Mouse (Mus musculus): ENCODE measurements around the gene Sult1a1. TPM values are rescaled to one million over a fixed set of nuclear protein-coding genes. Genes with fewer than 3 reads are reported as not detected.

The Sult1a1 gene
- polyA plus RNA-seq, 1 experiment from 2014 or later: 2.5 TPM

GRCm38 (mm10) chr7:126700063-126701015 lies 24.1 kb upstream of the Sult1a1 start:
- Histone ChIP-seq H3K4me3 (replicated peaks; ENCODE audit: low read length) (no peak overlapping the region), H3K27ac (no peak overlapping the region), H3K9me3 (ENCODE audit: control insufficient read depth, low read length) (no peaks in the 10 kb centered on the region), H3K36me3 (replicated peaks; ENCODE audit: control insufficient read depth, insufficient read depth) (peaks cover 33% of the 10 kb centered on the region), H3K4me1 (replicated peaks; ENCODE audit: control insufficient read depth, insufficient read depth, low read length) (peaks cover 42% of the 10 kb centered on the region), H3K27me3 (ENCODE audit: control insufficient read depth, insufficient read depth, low read length) (no peaks in the 10 kb centered on the region), H3K4me2 (replicated peaks) (no peak overlapping the region), H3K9ac (no peak overlapping the region)
- 82% methylated on average over 25 of the region's 25 CpGs for WGBS
- DNase-seq (ENCODE audit: low spot score) (no peak), ATAC-seq (ENCODE audit: low FRiP score) (no peak)

GRCm38 (mm10) chr7:126697838-126698237 lies 21.6 kb upstream of the Sult1a1 start:
- Histone ChIP-seq H3K4me2 (replicated peaks) (no peak overlapping the region), H3K27ac (no peak overlapping the region), H3K27me3 (ENCODE audit: control insufficient read depth, insufficient read depth, low read length) (no peaks in the 10 kb centered on the region), H3K4me1 (replicated peaks; ENCODE audit: control insufficient read depth, insufficient read depth, low read length) (peaks cover 34% of the 10 kb centered on the region), H3K4me3 (replicated peaks; ENCODE audit: low read length) (no peak overlapping the region), H3K36me3 (replicated peaks; ENCODE audit: control insufficient read depth, insufficient read depth) (peaks cover 33% of the 10 kb centered on the region), H3K9ac (no peak overlapping the region), H3K9me3 (ENCODE audit: control insufficient read depth, low read length) (no peaks in the 10 kb centered on the region)
- ATAC-seq (ENCODE audit: low FRiP score) (no peak), DNase-seq (ENCODE audit: low spot score) (no peak)
- 94% methylated on average over 8 of the region's 8 CpGs for WGBS

GRCm38 (mm10) chr7:126696886-126697285 lies 20.7 kb upstream of the Sult1a1 start:
- Histone ChIP-seq H3K4me1 (replicated peaks; ENCODE audit: control insufficient read depth, insufficient read depth, low read length) (peaks cover 26% of the 10 kb centered on the region), H3K27me3 (ENCODE audit: control insufficient read depth, insufficient read depth, low read length) (no peaks in the 10 kb centered on the region), H3K9me3 (ENCODE audit: control insufficient read depth, low read length) (no peaks in the 10 kb centered on the region), H3K9ac (peak overlapping the region; percentile 74), H3K36me3 (replicated peaks; ENCODE audit: control insufficient read depth, insufficient read depth) (peaks cover 40% of the 10 kb centered on the region), H3K4me3 (replicated peaks; ENCODE audit: low read length) (peak overlapping the region; percentile 67), H3K27ac (no peak overlapping the region), H3K4me2 (replicated peaks) (peak overlapping the region; percentile 63)
- DNase-seq (ENCODE audit: low spot score) (no peak), ATAC-seq (ENCODE audit: low FRiP score) (no peak)
- 72% methylated on average over 3 of the region's 3 CpGs for WGBS

GRCm38 (mm10) chr7:126696303-126696702 lies 20.1 kb upstream of the Sult1a1 start:
- H3K36me3 ChIP-seq (replicated peaks; ENCODE audit: control insufficient read depth, insufficient read depth): peaks cover 46% of the 10 kb centered on the region
- H3K4me2 ChIP-seq (replicated peaks): peak overlapping the region; percentile 63
- H3K4me3 ChIP-seq (replicated peaks; ENCODE audit: low read length): peak overlapping the region; percentile 67
- ATAC-seq (ENCODE audit: low FRiP score): no peak
- H3K27me3 ChIP-seq (ENCODE audit: control insufficient read depth, insufficient read depth, low read length): no peaks in the 10 kb centered on the region
- no peak overlapping the region for H3K27ac ChIP-seq
- no peaks in the 10 kb centered on the region for H3K9me3 ChIP-seq (ENCODE audit: control insufficient read depth, low read length)
- 3% methylated on average over 17 of the region's 17 CpGs for WGBS
- DNase-seq (ENCODE audit: low spot score): no peak
- peak overlapping the region; percentile 74 for H3K9ac ChIP-seq
- H3K4me1 ChIP-seq (replicated peaks; ENCODE audit: control insufficient read depth, insufficient read depth, low read length): peaks cover 21% of the 10 kb centered on the region

- DNase-seq (ENCODE audit: low spot score) (peak; percentile 98), ATAC-seq (ENCODE audit: low FRiP score) (peak; percentile 96)
- Histone ChIP-seq H3K9ac (peak within 1 kb of the TSS; percentile 81), H3K4me1 (replicated peaks; ENCODE audit: control insufficient read depth, insufficient read depth, low read length) (peaks cover 17% of the 10 kb centered on the region), H3K27me3 (ENCODE audit: control insufficient read depth, insufficient read depth, low read length) (no peaks in the 10 kb centered on the region), H3K9me3 (ENCODE audit: control insufficient read depth, low read length) (no peaks in the 10 kb centered on the region), H3K4me3 (replicated peaks; ENCODE audit: low read length) (peak within 1 kb of the TSS; percentile 67), H3K4me2 (replicated peaks) (peak within 1 kb of the TSS; percentile 68), H3K27ac (peak within 1 kb of the TSS; percentile 91), H3K36me3 (replicated peaks; ENCODE audit: control insufficient read depth, insufficient read depth) (peaks cover 51% of the 10 kb centered on the region)
- WGBS: under 1% methylated on average over 40 of the region's 40 CpGs
Observed at GRCm38 (mm10) chr7:126695631-126696207, 19.5 kb upstream of the Sult1a1 start, which contains the start of gene Slx1b. Gene Slx1b (minus strand): TSS chr7:126695784.

- H3K9me3 ChIP-seq (ENCODE audit: control insufficient read depth, low read length): no peaks in the 10 kb centered on the region
Observed at GRCm38 (mm10) chr7:126695210-126695611, 19.0 kb upstream of the Sult1a1 start, which contains the start of gene Bola2. Gene Bola2 (plus strand): TSS chr7:126695401.

GRCm38 (mm10) chr7:126694441-126695051 lies 18.3 kb upstream of the Sult1a1 start:
- Histone ChIP-seq H3K9ac (peak overlapping the region; percentile 81), H3K27me3 (ENCODE audit: control insufficient read depth, insufficient read depth, low read length) (no peaks in the 10 kb centered on the region), H3K36me3 (replicated peaks; ENCODE audit: control insufficient read depth, insufficient read depth) (peaks cover 50% of the 10 kb centered on the region), H3K4me1 (replicated peaks; ENCODE audit: control insufficient read depth, insufficient read depth, low read length) (peaks cover 17% of the 10 kb centered on the region), H3K4me3 (replicated peaks; ENCODE audit: low read length) (peak overlapping the region; percentile 67), H3K27ac (0 out of 2 replicates have a peak overlapping the region, but pooled peaks have one; percentile 91), H3K4me2 (replicated peaks) (peak overlapping the region; percentile 68), H3K9me3 (ENCODE audit: control insufficient read depth, low read length) (no peaks in the 10 kb centered on the region)
- ATAC-seq (ENCODE audit: low FRiP score) (no peak), DNase-seq (ENCODE audit: low spot score) (no peak)
- WGBS: 14% methylated on average over 10 of the region's 10 CpGs

More at GRCm38 (mm10) chr7:126695210-126695611, 19.0 kb upstream of the Sult1a1 start, which contains the start of gene Bola2:
- ATAC-seq (ENCODE audit: low FRiP score): peak; percentile 25
- Histone ChIP-seq H3K4me1 (replicated peaks; ENCODE audit: control insufficient read depth, insufficient read depth, low read length) (peaks cover 17% of the 10 kb centered on the region), H3K36me3 (replicated peaks; ENCODE audit: control insufficient read depth, insufficient read depth) (peaks cover 50% of the 10 kb centered on the region), H3K4me3 (replicated peaks; ENCODE audit: low read length) (peak within 1 kb of the TSS; percentile 67), H3K27ac (peak within 1 kb of the TSS; percentile 91), H3K27me3 (ENCODE audit: control insufficient read depth, insufficient read depth, low read length) (no peaks in the 10 kb centered on the region), H3K4me2 (replicated peaks) (peak within 1 kb of the TSS; percentile 68), H3K9ac (peak within 1 kb of the TSS; percentile 81)
- peak; percentile 31 for DNase-seq (ENCODE audit: low spot score)
- 1% methylated on average over 31 of the region's 31 CpGs for WGBS

GRCm38 (mm10) chr7:126693781-126694180 lies 17.5 kb upstream of the Sult1a1 start:
- Histone ChIP-seq H3K4me2 (replicated peaks) (peak overlapping the region; percentile 68), H3K9me3 (ENCODE audit: control insufficient read depth, low read length) (no peaks in the 10 kb centered on the region), H3K27me3 (ENCODE audit: control insufficient read depth, insufficient read depth, low read length) (no peaks in the 10 kb centered on the region), H3K4me1 (replicated peaks; ENCODE audit: control insufficient read depth, insufficient read depth, low read length) (peaks cover 17% of the 10 kb centered on the region), H3K27ac (no peak overlapping the region), H3K4me3 (replicated peaks; ENCODE audit: low read length) (no peak overlapping the region), H3K9ac (no peak overlapping the region), H3K36me3 (replicated peaks; ENCODE audit: control insufficient read depth, insufficient read depth) (peaks cover 43% of the 10 kb centered on the region)
- DNase-seq (ENCODE audit: low spot score): no peak
- no peak for ATAC-seq (ENCODE audit: low FRiP score)
- 91% methylated on average over 7 of the region's 7 CpGs for WGBS

GRCm38 (mm10) chr7:126693256-126693655 lies 17.0 kb upstream of the Sult1a1 start:
- 30% methylated on average over 3 of the region's 3 CpGs for WGBS
- no peak for ATAC-seq (ENCODE audit: low FRiP score)
- Histone ChIP-seq H3K27me3 (ENCODE audit: control insufficient read depth, insufficient read depth, low read length) (no peaks in the 10 kb centered on the region), H3K4me2 (replicated peaks) (peak overlapping the region; percentile 68), H3K4me3 (replicated peaks; ENCODE audit: low read length) (no peak overlapping the region), H3K9ac (no peak overlapping the region), H3K36me3 (replicated peaks; ENCODE audit: control insufficient read depth, insufficient read depth) (peaks cover 40% of the 10 kb centered on the region), H3K4me1 (replicated peaks; ENCODE audit: control insufficient read depth, insufficient read depth, low read length) (peaks cover 17% of the 10 kb centered on the region), H3K9me3 (ENCODE audit: control insufficient read depth, low read length) (no peaks in the 10 kb centered on the region), H3K27ac (no peak overlapping the region)
- DNase-seq (ENCODE audit: low spot score): peak; percentile 89

Data from hindbrain, embryonic 14.5 days (tissue).